Mouse (Mus musculus) lung, embryonic 16.5 days (tissue): ENCODE measurements around the gene Wdr46. TPM values are rescaled to one million over a fixed set of nuclear protein-coding genes. Genes with fewer than 3 reads are reported as not detected.
"Not testable (repeated sequence)": the region's sequence is repeated elsewhere in the genome, so short reads cannot be mapped to it uniquely, and the experiment has no call there.

Experiments used
- ATAC-seq: fragments of 200-750 bp; cut with Nextera tagmentation; 2 replicates; pipeline ENCODE4 v1.8.0; 2017; ENCODE audit warnings: low read depth, mild to moderate bottlenecking, moderate library complexity
- H3K27ac ChIP-seq: fragments of 300-500 bp; sonication (generic); 2 replicates; pipeline ENCODE4 v1.5.1; 2014; ENCODE audit warnings: mild to moderate bottlenecking, control low read depth, low read length
- H3K27me3 ChIP-seq: fragments of 300-500 bp; sonication (generic); 2 replicates; pipeline ENCODE4 v1.6.1; 2014; ENCODE audit warnings: low read depth, low read length, mixed read lengths; ENCODE audit not compliant: control insufficient read depth, insufficient read depth
- H3K36me3 ChIP-seq: fragments of 300-500 bp; sonication (generic); 2 replicates; pipeline ENCODE4 v1.6.1; 2014; ENCODE audit warnings: low read length; ENCODE audit not compliant: control insufficient read depth, insufficient read depth
- H3K4me1 ChIP-seq: fragments of 300-500 bp; sonication (generic); replicated peaks from 2 replicates; pipeline ENCODE4 v1.6.1; 2014; ENCODE audit warnings: low read length, mixed read lengths; ENCODE audit not compliant: control insufficient read depth, insufficient read depth
- H3K4me2 ChIP-seq: fragments of 300-500 bp; sonication (generic); 2 replicates; pipeline ENCODE4 v1.6.1; 2014; ENCODE audit warnings: low read depth, low read length, control low read depth
- H3K4me3 ChIP-seq: fragments of 300-500 bp; sonication (generic); 2 replicates; pipeline ENCODE4 v1.5.1; 2014; ENCODE audit warnings: mild to moderate bottlenecking, low read length, control low read depth
- H3K9ac ChIP-seq: fragments of 300-500 bp; sonication (generic); 2 replicates; pipeline ENCODE4 v1.6.1; 2014; ENCODE audit warnings: low read length, control low read depth
- H3K9me3 ChIP-seq: fragments of 300-500 bp; sonication (generic); 2 replicates; pipeline ENCODE4 v1.6.1; 2016; ENCODE audit warnings: low read length; ENCODE audit not compliant: control insufficient read depth
- WGBS: fragments of 180-500 bp; shearing (Covaris S2); extraction: QIAGEN DNeasy Blood & Tissue Kit; methylation state at CpG from one replicate; pipeline ENCODE4 v1.1.7; 2014; 5-methylcytosine and 5-hydroxymethylcytosine counted together
- polyA plus RNA-seq: library from polyadenylated mRNA; unstranded; fragments of >200 nt; fragmentation: Nextera tagmentation; extraction: Ambion mirVana; gene quantifications from 2 replicates; pipeline ENCODE4 v1.2.1, GENCODE M21; 2015

The Wdr46 gene
- polyA plus RNA-seq, 1 experiment from 2014 or later: 20.2 TPM

DNA sequence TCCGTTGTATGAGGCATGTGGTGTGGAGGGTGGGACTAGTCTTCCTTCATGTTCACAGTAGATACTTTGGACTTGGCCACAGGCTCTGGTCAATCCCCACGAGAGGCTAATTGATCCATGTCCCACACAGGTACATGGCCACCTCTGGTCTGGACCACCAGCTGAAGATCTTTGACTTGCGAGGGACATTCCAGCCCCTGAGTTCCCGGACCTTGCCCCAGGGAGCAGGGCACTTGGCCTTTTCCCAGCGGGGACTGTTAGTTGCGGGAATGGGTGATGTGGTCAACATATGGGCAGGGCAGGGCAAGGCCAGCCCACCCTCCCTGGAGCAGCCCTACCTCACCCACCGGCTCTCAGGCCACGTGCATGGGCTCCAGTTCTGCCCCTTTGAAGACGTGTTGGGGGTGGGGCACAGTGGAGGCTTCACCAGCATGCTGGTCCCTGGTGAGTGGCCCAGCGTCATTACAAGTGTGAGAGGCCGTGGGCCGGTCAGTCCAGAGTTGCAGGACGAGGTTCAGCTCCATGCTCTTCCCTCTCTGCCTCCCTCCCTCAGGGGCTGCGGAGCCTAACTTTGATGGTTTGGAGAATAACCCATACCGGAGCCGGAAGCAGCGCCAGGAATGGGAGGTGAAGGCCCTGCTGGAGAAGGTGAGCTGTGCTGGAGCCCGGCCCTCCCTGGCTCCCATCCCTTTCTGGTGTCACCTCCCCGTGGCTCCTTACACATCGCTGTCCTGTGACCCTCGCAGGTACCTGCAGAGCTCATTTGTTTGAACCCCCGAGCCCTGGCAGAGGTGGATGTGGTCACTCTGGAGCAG is 7.8 kb downstream of the Wdr46 start:
- Histone ChIP-seq H3K27ac (no peak overlapping the region), H3K9ac (no peak overlapping the region), H3K36me3 (peaks cover 28% of the 10 kb centered on the region), H3K4me1 (peaks cover 25% of the 10 kb centered on the region), H3K4me2 (no peak overlapping the region), H3K4me3 (no peak overlapping the region), H3K27me3 (no peaks in the 10 kb centered on the region), H3K9me3 (no peaks in the 10 kb centered on the region)
- 81% methylated on average over 22 of the region's 22 CpGs for WGBS
- ATAC-seq: no peak

DNA sequence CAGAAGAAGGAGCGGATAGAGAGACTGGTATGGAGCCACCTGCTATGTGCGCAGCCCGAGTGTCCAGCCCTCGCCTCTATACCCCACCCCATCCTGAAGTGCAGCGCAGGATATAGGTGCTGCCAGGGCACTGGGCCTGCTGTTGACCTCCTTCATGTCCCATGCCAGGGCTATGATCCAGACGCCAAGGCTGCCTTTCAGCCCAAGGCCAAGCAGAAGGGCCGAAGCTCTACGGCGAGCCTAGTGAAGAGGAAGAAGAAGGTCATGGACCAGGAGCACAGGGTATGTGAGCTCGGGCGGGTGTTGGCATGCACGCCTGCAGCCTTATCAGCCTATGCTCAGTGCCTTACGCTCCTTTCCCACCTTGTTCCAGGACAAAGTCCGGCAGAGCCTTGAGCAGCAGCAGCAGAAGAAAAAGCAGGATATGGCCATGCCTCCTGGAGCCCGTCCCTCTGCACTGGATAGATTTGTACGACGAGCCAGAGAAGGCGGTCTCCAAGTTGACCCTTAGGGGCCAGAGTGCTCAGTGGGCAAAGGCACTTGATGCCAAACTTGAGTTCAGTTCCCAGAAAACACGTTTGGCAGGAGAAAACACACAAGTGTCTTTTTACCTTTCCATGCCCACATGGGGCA is 8.6 kb downstream of the Wdr46 start:
- H3K36me3 ChIP-seq: peaks cover 27% of the 10 kb centered on the region

DNA sequence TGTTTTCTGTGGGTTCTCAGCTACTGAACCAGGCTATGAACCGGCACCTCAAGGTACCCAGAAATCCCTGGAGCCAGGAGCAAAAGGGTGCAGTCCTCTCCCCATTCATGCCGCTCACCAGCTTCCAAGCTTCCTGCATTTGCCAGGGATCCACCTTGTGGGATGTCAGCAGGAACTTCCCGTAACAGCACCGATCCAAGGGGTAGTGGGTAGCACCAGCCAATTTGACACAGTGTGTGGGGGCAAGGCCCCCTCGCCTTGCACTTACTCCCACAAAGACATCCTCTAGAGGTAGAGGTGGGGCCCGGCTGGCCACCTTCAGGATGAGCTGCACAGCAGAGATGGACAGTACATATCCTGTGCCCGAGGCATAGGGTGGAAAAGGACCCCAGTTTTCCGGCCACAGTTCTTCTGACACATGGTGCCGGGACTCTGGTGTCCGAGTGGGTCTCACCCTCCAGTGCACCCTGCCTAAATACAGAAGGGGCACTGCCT is 9.7 kb downstream of the Wdr46 start:
- H3K9ac ChIP-seq: peak overlapping the region; percentile 68; the same call in 1 of the 2 replicates
- H3K4me2 ChIP-seq: peak overlapping the region; percentile 80
- no peak for ATAC-seq
- H3K4me1 ChIP-seq: peaks cover 39% of the 10 kb centered on the region
- peaks cover 24% of the 10 kb centered on the region for H3K36me3 ChIP-seq
- peak overlapping the region; percentile 50 for H3K4me3 ChIP-seq
- no peak overlapping the region for H3K27ac ChIP-seq
- no peaks in the 10 kb centered on the region for H3K9me3 ChIP-seq
- H3K27me3 ChIP-seq: no peaks in the 10 kb centered on the region
- 70% methylated on average over 10 of the region's 10 CpGs for WGBS

More for the DNA sequence above, 8.6 kb downstream of the Wdr46 start:
- Histone ChIP-seq H3K27ac (no peak overlapping the region), H3K9ac (no peak overlapping the region), H3K27me3 (no peaks in the 10 kb centered on the region), H3K4me1 (peaks cover 32% of the 10 kb centered on the region), H3K9me3 (no peaks in the 10 kb centered on the region), H3K4me3 (no peak overlapping the region), H3K4me2 (no peak overlapping the region)
- ATAC-seq: no peak
- WGBS: 86% methylated on average over 19 of the region's 19 CpGs

DNA sequence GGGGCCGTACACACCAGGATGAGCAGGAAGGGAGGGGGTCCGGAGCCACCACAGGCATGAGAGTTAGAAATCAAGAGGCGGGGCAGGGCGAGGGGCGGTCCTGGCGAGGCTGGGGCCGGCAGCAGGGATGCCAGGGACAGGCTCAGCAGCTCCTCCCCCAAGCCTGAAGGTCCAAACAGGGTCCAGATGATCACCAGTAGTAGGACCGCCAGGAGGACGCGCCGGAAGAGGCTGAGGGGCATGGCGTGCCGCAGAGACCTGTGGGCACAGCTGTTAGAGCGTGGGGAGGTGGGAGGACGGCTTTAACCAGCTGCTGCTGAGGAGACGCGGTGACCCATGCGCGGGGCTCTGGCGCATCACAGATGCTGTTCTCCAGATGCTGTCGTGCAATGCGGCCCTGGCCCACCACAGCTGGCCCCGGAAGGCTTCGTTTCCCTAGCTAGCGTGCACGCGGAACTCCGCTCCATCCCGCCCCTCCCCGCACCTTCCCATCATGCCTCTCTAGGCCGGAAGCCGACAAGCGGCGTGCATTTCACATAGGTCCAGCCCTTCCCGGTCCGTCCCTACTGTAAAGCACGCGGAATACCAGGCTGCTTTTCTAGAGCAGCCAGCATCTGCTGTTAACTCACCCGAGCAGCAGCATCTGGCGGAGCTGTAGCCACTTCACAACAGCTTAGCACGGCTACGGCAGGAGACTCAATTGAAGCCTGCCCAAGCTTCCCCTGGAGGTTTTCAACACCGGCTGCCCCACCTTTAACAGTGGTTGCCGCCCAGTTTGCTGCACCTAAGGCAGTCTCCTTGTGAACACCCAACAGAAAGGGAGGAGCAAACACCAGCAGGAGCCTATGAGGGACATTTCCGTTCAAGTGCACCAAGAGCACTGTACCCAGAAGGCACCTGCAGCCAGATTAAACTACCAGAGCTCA is 10.8 kb downstream of the Wdr46 start, which contains the start of gene B3galt4:
Gene B3galt4 (minus strand): TSS at position 468 of the 926 bp plus-strand sequence.
- Histone ChIP-seq H3K4me1 (peaks cover 39% of the 10 kb centered on the region), H3K4me2 (peak within 1 kb of the TSS; percentile 80), H3K36me3 (peaks cover 22% of the 10 kb centered on the region), H3K4me3 (peak within 1 kb of the TSS; percentile 50), H3K27me3 (no peaks in the 10 kb centered on the region), H3K9me3 (no peaks in the 10 kb centered on the region), H3K9ac (peak within 1 kb of the TSS; percentile 68), H3K27ac (peak within 1 kb of the TSS; percentile 92)
- peak; percentile 75 for ATAC-seq
- WGBS: under 1% methylated on average over 45 of the region's 45 CpGs

DNA sequence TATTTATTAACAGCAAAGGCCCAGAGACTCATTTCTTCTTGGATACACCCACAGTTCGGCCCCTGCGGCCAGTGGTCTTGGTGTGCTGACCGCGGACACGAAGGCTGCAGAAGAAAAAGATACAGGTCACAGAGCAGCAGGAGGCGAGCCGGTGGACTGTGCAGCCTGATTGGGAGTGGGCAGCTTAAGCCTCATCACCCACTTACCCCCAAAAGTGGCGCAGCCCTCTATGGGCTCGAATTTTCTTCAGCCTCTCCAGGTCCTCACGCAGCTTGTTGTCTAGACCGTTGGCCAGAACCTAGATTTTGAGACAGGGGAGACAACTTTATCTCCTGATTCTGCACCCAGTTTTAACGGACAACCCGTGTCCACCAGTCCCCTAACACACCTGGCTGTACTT is 11.6 kb downstream of the Wdr46 start:
- H3K4me3 ChIP-seq, H3K27me3 ChIP-seq, H3K9ac ChIP-seq, ATAC-seq, H3K9me3 ChIP-seq, H3K27ac ChIP-seq: not testable (repeated sequence)
- peak overlapping the region; percentile 80 for H3K4me2 ChIP-seq
- WGBS: 75% methylated on average over 13 of the region's 13 CpGs
- H3K4me1 ChIP-seq: peaks cover 44% of the 10 kb centered on the region
- H3K36me3 ChIP-seq: peaks cover 18% of the 10 kb centered on the region

DNA sequence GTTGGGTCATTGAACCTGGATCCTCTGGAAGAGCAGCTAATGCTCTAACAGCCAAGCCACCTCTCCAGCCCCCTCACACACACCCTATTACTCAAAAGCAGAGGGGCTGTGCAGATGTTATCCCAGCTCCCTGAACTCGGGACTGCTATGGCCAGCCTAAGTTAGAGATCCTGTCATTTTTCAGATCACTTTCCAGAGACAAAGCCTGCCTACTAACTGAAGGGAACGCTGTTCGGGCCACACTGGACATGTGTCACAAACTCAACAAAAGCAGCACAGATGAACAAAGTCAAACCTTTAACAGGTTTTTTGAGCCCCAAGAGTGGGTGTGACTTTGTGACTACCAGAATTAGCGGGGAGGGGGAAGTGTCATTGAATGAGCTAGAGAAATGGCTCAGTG is 12.4 kb downstream of the Wdr46 start:
- Histone ChIP-seq H3K4me2 (peak overlapping the region; percentile 5; the same call in 1 of the 2 replicates), H3K27ac (no peak overlapping the region), H3K27me3 (no peaks in the 10 kb centered on the region), H3K4me1 (peaks cover 44% of the 10 kb centered on the region), H3K9ac (no peak overlapping the region), H3K9me3 (no peaks in the 10 kb centered on the region), H3K4me3 (no peak overlapping the region), H3K36me3 (peaks cover 18% of the 10 kb centered on the region)
- 63% methylated on average over 4 of the region's 4 CpGs for WGBS
- ATAC-seq: no peak

DNA sequence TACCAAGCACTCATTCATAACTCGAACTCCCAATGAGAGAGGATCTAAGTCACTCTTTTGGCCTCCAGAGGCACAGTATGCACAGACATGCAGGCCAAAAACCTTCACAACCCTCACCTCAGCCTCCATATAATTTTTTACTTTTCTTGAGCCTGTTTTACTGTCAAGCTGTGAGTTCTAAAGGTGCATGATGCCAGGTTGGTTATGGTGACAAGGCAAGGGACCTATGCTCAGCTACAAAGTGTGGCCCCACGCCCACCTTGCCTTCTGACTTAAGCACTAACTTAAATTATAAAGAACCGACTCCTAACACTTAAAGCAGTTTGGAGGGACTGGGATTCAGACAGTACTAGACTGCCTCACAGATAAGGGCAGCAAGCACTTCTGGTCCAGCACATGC is 12.8 kb downstream of the Wdr46 start:
- no peak overlapping the region for H3K4me3 ChIP-seq
- no peaks in the 10 kb centered on the region for H3K9me3 ChIP-seq
- no peak for ATAC-seq
- no peaks in the 10 kb centered on the region for H3K27me3 ChIP-seq
- no peak overlapping the region; the same call in 1 of the 2 replicates for H3K4me2 ChIP-seq
- peaks cover 18% of the 10 kb centered on the region for H3K36me3 ChIP-seq
- WGBS: 73% methylated on average over 3 of the region's 3 CpGs
- peaks cover 44% of the 10 kb centered on the region for H3K4me1 ChIP-seq
- H3K9ac ChIP-seq: peak overlapping the region; percentile 99; the same call in 1 of the 2 replicates
- no peak overlapping the region for H3K27ac ChIP-seq

DNA sequence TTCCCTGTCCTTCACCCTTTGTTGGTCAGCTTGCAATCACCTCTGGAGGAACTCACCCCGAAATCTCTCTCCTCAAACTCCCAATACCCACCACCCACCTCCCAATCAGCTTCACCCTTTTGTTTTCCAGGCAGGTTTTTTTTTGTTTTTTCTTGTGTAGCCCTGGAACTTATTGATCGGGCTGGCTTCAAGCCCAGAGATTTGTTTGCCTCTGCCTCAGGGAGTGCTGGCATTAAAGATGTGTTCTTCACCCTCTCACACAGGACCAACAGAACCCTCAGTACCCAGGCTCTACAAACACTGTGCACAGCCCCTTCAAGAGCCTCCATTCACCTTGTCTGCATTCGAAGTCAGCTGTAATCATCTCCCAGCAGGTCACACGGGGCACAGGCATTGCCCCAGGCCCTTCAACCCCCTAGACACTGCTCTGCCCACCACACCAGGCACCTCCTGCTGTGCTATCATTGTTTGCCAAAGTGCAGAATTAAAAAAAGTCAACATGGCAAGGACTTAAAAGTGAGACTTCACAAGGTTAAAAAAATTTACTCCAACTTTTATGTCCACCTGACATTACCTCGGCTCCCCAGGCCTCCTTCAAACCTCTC is 13.6 kb downstream of the Wdr46 start:
- peak overlapping the region; percentile 95 for H3K4me3 ChIP-seq
- peaks cover 44% of the 10 kb centered on the region for H3K4me1 ChIP-seq
- no peaks in the 10 kb centered on the region for H3K27me3 ChIP-seq
- H3K9me3 ChIP-seq: no peaks in the 10 kb centered on the region
- H3K27ac ChIP-seq: peak overlapping the region; percentile 24; the same call in 1 of the 2 replicates
- peak overlapping the region; percentile 99 for H3K4me2 ChIP-seq
- ATAC-seq: no peak
- 36% methylated on average over 5 of the region's 5 CpGs for WGBS
- H3K36me3 ChIP-seq: peaks cover 21% of the 10 kb centered on the region
- peak overlapping the region; percentile 99 for H3K9ac ChIP-seq
